Mouse (Mus musculus) C2C12 (cell line): ENCODE results near the gene Pard3b. TPM values are rescaled to one million over a fixed set of nuclear protein-coding genes. Genes with fewer than 3 reads are reported as not detected.

ENCODE experiments used
- H3K27me3 ChIP-seq: one replicate; pipeline ENCODE4 v1.6.1; 2011; ENCODE audit not compliant: control insufficient read depth, insufficient read depth, insufficient read length
- H3K36me3 ChIP-seq: one replicate; pipeline ENCODE4 v1.6.1; 2011; ENCODE audit not compliant: control insufficient read depth, insufficient read depth
- H3K4me3 ChIP-seq: one replicate; pipeline ENCODE4 v1.5.1; 2011; ENCODE audit warnings: mild to moderate bottlenecking, control low read depth; ENCODE audit not compliant: poor library complexity, insufficient read depth, severe bottlenecking
- H3K79me2 ChIP-seq: one replicate; pipeline ENCODE4 v1.6.1; 2011; ENCODE audit not compliant: control insufficient read depth, insufficient read depth
- H3K79me3 ChIP-seq: one replicate; pipeline ENCODE4 v1.6.1; 2011; ENCODE audit warnings: low read depth, control low read depth
- H3ac ChIP-seq: one replicate; pipeline ENCODE3; 2011; ENCODE audit warnings: low read depth; ENCODE audit not compliant: control insufficient read depth, insufficient read length
- CEBPB ChIP-seq: IDR thresholded peaks from one replicate; pipeline ENCODE4 v1.6.1; 2011; ENCODE audit warnings: low read depth, mild to moderate bottlenecking, control low read depth, moderate library complexity
- CTCF ChIP-seq: IDR thresholded peaks from one replicate; pipeline ENCODE4 v1.5.1; 2011; ENCODE audit not compliant: control insufficient read depth, insufficient read depth, insufficient read length
- FOSL1 ChIP-seq: IDR thresholded peaks from one replicate; pipeline ENCODE4 v1.8.0; 2011; ENCODE audit warnings: mild to moderate bottlenecking, low read length; ENCODE audit not compliant: poor library complexity, insufficient read depth, severe bottlenecking
- MAX ChIP-seq: IDR thresholded peaks from one replicate; pipeline ENCODE4 v1.6.1; 2011; ENCODE audit warnings: mild to moderate bottlenecking, control low read depth
- MYOD1 ChIP-seq: IDR thresholded peaks from one replicate; pipeline ENCODE4 v1.6.1; 2011; ENCODE audit warnings: low read depth; ENCODE audit not compliant: control insufficient read depth, insufficient read length
- MYOG ChIP-seq: IDR thresholded peaks from one replicate; pipeline ENCODE4 v1.6.1; 2011; ENCODE audit not compliant: control insufficient read depth, insufficient read length; ENCODE audit errors: extremely low read depth
- USF1 ChIP-seq: IDR thresholded peaks from one replicate; pipeline ENCODE4 v1.6.1; 2011; ENCODE audit warnings: low read depth, mild to moderate bottlenecking, control low read depth, moderate library complexity
- polyA plus RNA-seq: library from polyadenylated mRNA; unstranded; fragments of >200 nt; fragmentation: generic; extraction: Trizol; gene quantifications from one replicate; pipeline ENCODE4 v1.2.1, GENCODE M21; 2012; ENCODE audit warnings: missing spikeins

Gene Pard3b
- polyA plus RNA-seq, 1 experiment = 0.20 TPM

- H3K27me3 ChIP-seq = peaks cover 3% of the 10 kb centered on the region
- no peaks in the 10 kb centered on the region for H3K79me2 ChIP-seq
- TF ChIP-seq MAX (no peak), CTCF (no peak), MYOD1 (no peak)
- no peak overlapping the region for H3ac ChIP-seq
- H3K79me3 ChIP-seq = no peaks in the 10 kb centered on the region
- H3K4me3 ChIP-seq = no peak overlapping the region
- H3K36me3 ChIP-seq = no peaks in the 10 kb centered on the region
Measured at GRCm38 (mm10) chr1:62631511-62632305, 993.1 kb downstream of the Pard3b start.

DNA sequence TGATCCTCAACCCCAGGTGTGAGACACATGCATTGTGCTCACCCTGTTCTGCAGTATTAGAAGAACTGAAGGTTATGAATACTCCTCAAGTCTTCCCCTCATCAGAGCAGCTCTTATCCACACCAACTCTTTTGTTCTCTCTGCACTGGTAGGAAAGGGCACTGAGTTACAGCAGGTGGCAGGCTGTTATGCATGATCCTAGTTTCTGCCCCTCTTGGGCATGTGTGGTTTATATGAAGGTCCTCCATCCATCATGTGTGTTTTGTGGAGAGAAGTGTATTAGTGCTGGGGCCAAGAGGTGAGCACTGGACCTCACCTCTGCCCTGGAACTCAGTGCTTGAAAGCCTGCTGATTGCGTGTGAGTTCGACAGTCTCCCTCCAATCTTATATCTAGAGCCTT is 994.3 kb downstream of the Pard3b start:
- Histone ChIP-seq H3K27me3 (peaks cover 3% of the 10 kb centered on the region), H3K79me2 (no peaks in the 10 kb centered on the region), H3ac (no peak overlapping the region), H3K4me3 (no peak overlapping the region), H3K79me3 (no peaks in the 10 kb centered on the region), H3K36me3 (no peaks in the 10 kb centered on the region)
- no peak for TF ChIP-seq MYOD1
- TF ChIP-seq MAX = no peak
- no peak for TF ChIP-seq CEBPB
- no peak for TF ChIP-seq FOSL1
- TF ChIP-seq CTCF = no peak
- TF ChIP-seq USF1 = no peak
- no peak for TF ChIP-seq MYOG

GRCm38 (mm10) chr1:62635203-62635602 is 996.6 kb downstream of the Pard3b start:
- Histone ChIP-seq H3K4me3 (no peak overlapping the region), H3K79me3 (no peaks in the 10 kb centered on the region), H3K36me3 (no peaks in the 10 kb centered on the region), H3ac (no peak overlapping the region), H3K79me2 (no peaks in the 10 kb centered on the region), H3K27me3 (no peaks in the 10 kb centered on the region)
- no peak for TF ChIP-seq MAX
- TF ChIP-seq MYOD1 = no peak
- no peak for TF ChIP-seq MYOG
- TF ChIP-seq USF1 = no peak
- TF ChIP-seq FOSL1 = no peak
- no peak for TF ChIP-seq CTCF
- TF ChIP-seq CEBPB = no peak

- Histone ChIP-seq H3ac (no peak overlapping the region), H3K79me2 (no peaks in the 10 kb centered on the region), H3K36me3 (no peaks in the 10 kb centered on the region), H3K79me3 (no peaks in the 10 kb centered on the region), H3K27me3 (no peaks in the 10 kb centered on the region), H3K4me3 (no peak overlapping the region)
- TF ChIP-seq USF1 (no peak), MAX (no peak), CTCF (no peak), CEBPB (no peak), MYOD1 (no peak), FOSL1 (no peak), MYOG (no peak)
Measured at GRCm38 (mm10) chr1:62636906-62637673, 998.5 kb downstream of the Pard3b start.

GRCm38 (mm10) chr1:62639012-62639411 is 1000.4 kb downstream of the Pard3b start:
- Histone ChIP-seq H3K36me3 (no peaks in the 10 kb centered on the region), H3K4me3 (no peak overlapping the region), H3K79me2 (no peaks in the 10 kb centered on the region), H3ac (no peak overlapping the region), H3K79me3 (no peaks in the 10 kb centered on the region), H3K27me3 (no peaks in the 10 kb centered on the region)
- TF ChIP-seq MYOG = no peak
- TF ChIP-seq MAX = no peak
- no peak for TF ChIP-seq CTCF
- TF ChIP-seq USF1 = no peak
- TF ChIP-seq FOSL1 = no peak
- no peak for TF ChIP-seq MYOD1
- TF ChIP-seq CEBPB = no peak
